Mouse (Mus musculus) erythroblast, embryonic 14.5 days (primary cell): ENCODE measurements around the gene Dcaf17.
A peak's percentile ranks its signal among the peaks of the same experiment; 100 is the strongest.

ENCODE experiments used
- GATA1 ChIP-seq: IDR thresholded peaks from 2 replicates; pipeline ENCODE4 v1.6.1; 2012; ENCODE audit warnings: low read length, inconsistent platforms, mixed read lengths
- TAL1 ChIP-seq: IDR thresholded peaks from 3 replicates; pipeline ENCODE4 v1.6.1; 2012; ENCODE audit warnings: low read length, inconsistent platforms, mixed read lengths

- TF ChIP-seq GATA1, result peak; percentile 47; the same call in 1 of the 2 replicates
- no peak for TF ChIP-seq TAL1
These were observed 41.0 kb downstream of the Dcaf17 start for GRCm38 (mm10) chr2:71096170-71096569.
